In the genomic region with DNA sequence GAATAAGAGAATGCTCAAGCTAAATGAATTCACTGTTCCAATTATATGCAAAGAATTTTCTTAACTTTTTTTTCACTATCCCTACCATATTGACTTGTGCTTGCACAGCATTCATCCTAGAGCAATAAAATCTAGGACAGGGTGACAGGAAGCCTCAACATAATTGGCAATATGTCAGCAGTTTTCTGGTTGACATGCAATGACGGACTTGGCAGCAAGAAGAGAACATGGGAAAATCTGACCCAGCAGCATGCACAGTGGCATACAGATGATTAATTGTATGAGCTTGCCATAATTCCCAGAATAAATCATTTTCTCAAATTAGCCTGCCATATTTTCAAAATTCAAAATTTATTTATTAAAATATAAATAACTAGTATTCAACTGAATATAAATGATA, we compare ENCODE assay signal across 25 mouse cellular contexts.
A peak's percentile ranks its signal among the peaks of the same experiment; 100 is the strongest.
DNase-seq lines count a peak whose midpoint lies in the region; ATAC-seq lines count a peak whose summit lies in the region.
"Had no signal": no experiment of that assay in that cellular context is flagged by ENCODE, and none has a peak within 500 bp of the region (broad histone marks: within the 10 kb centered on the region; RNA-seq: fewer than 3 reads in every experiment).

No protein-coding gene starts in this region.

- H3K4me2 ChIP-seq in midbrain, embryonic 16.5 days (ENCODE audit: low read length): no peak overlapping the region
- H3K4me2 ChIP-seq in midbrain, embryonic 15.5 days: no peak overlapping the region
- H3K4me2 ChIP-seq: embryonic facial prominence, embryonic 12.5 days; embryonic facial prominence, embryonic 15.5 days; heart, embryonic 11.5 days; hindbrain, embryonic 14.5 days; intestine, embryonic 15.5 days had no signal

- peak; percentile 36; the same call in 1 of the 2 replicates for ATAC-seq in midbrain, embryonic 16.5 days
- ATAC-seq in midbrain, embryonic 15.5 days (replicated peaks): no peak
- ATAC-seq: forebrain, embryonic 14.5 days; forebrain, postnatal 0 days; intestine, embryonic 15.5 days; Patski had no signal

- H3K36me3 ChIP-seq in midbrain, embryonic 16.5 days (ENCODE audit: control insufficient read depth, insufficient read depth, low read length): no peaks in the 10 kb centered on the region
- no peaks in the 10 kb centered on the region for H3K36me3 ChIP-seq in midbrain, embryonic 15.5 days (replicated peaks)
- H3K36me3 ChIP-seq: embryonic facial prominence, embryonic 12.5 days; embryonic facial prominence, embryonic 15.5 days; G1E; intestine, embryonic 15.5 days had no signal

- H3K9ac ChIP-seq in midbrain, embryonic 16.5 days (ENCODE audit: low read depth, low read length): no peak overlapping the region
- no peak overlapping the region for H3K9ac ChIP-seq in midbrain, embryonic 15.5 days
- H3K9ac ChIP-seq: embryonic facial prominence, embryonic 12.5 days; embryonic facial prominence, embryonic 15.5 days; forebrain, postnatal 0 days; hindbrain, embryonic 14.5 days; intestine, embryonic 15.5 days had no signal

- H3K27me3 ChIP-seq in midbrain, embryonic 16.5 days (ENCODE audit: control insufficient read depth, insufficient read depth, low read depth, low read length): no peaks in the 10 kb centered on the region
- H3K27me3 ChIP-seq in midbrain, embryonic 15.5 days (replicated peaks): no peaks in the 10 kb centered on the region
- H3K27me3 ChIP-seq: CH12.LX; embryonic facial prominence, embryonic 12.5 days; embryonic facial prominence, embryonic 15.5 days; intestine, embryonic 15.5 days; Patski had no signal

- peak; percentile 4 to 25 for DNase-seq in cerebellum, postnatal 14 days
- no peak for DNase-seq in cerebellum, adult 11 months
- peak; percentile 1 for DNase-seq in brain, adult 2 months (ENCODE audit: low read depth, low spot score)
- DNase-seq in yolk sac, embryonic 10.5 days (ENCODE audit: low spot score): no peak
- DNase-seq: adrenal gland, postnatal 10 days; adrenal gland, postnatal 36 days; B cell, adult 2 months; cerebellum, adult 2 months; cerebellum, postnatal 25 days; forebrain, postnatal 0 days; gastrocnemius, adult 2 months; gastrocnemius, postnatal 14 days; heart, adult 11 months; kidney, adult 11 months had no signal

- no peak overlapping the region for H3K4me3 ChIP-seq in midbrain, embryonic 16.5 days (ENCODE audit: low read depth, low read length)
- no peak overlapping the region for H3K4me3 ChIP-seq in midbrain, embryonic 15.5 days
- H3K4me3 ChIP-seq: embryonic facial prominence, embryonic 12.5 days; embryonic facial prominence, embryonic 15.5 days; gastrocnemius, adult 2 months; intestine, embryonic 15.5 days had no signal

- H3K9me3 ChIP-seq in midbrain, embryonic 16.5 days (replicated peaks; ENCODE audit: control insufficient read depth, low read length, poor library complexity, severe bottlenecking): no peaks in the 10 kb centered on the region
- no peaks in the 10 kb centered on the region for H3K9me3 ChIP-seq in midbrain, embryonic 15.5 days
- H3K9me3 ChIP-seq: embryonic facial prominence, embryonic 12.5 days; embryonic facial prominence, embryonic 15.5 days; intestine, embryonic 15.5 days had no signal

- 76% methylated on average over 1 of the region's 1 CpGs for WGBS in midbrain, embryonic 16.5 days
- WGBS in midbrain, embryonic 15.5 days: 78% methylated on average over 1 of the region's 1 CpGs

- H3K27ac ChIP-seq in midbrain, embryonic 16.5 days (ENCODE audit: low read length): no peak overlapping the region
- H3K27ac ChIP-seq in midbrain, embryonic 15.5 days: no peak overlapping the region
- H3K27ac ChIP-seq: embryonic facial prominence, embryonic 12.5 days; embryonic facial prominence, embryonic 15.5 days; gastrocnemius, adult 2 months; hindbrain, embryonic 14.5 days; intestine, embryonic 15.5 days had no signal

- no peaks in the 10 kb centered on the region for H3K4me1 ChIP-seq in midbrain, embryonic 16.5 days (ENCODE audit: control insufficient read depth, insufficient read depth, low read length)
- H3K4me1 ChIP-seq in midbrain, embryonic 15.5 days: no peaks in the 10 kb centered on the region
- H3K4me1 ChIP-seq: embryonic facial prominence, embryonic 12.5 days; embryonic facial prominence, embryonic 15.5 days; intestine, embryonic 15.5 days had no signal

Comparison
In these comparisons a context has a peak if more than half of its experiments do, and no peak if none do; other contexts are left out.
1. DNase-seq: peak in cerebellum, postnatal 14 days (2 of 2) and brain, adult 2 months (single experiment); none in cerebellum, adult 11 months (single experiment) and yolk sac, embryonic 10.5 days (single experiment).